Mouse (Mus musculus): ENCODE measurements around the gene Zc3h10. TPM values are rescaled to one million over a fixed set of nuclear protein-coding genes. Genes with fewer than 3 reads are reported as not detected.
"Not testable (repeated sequence)": the region's sequence is repeated elsewhere in the genome, so short reads cannot be mapped to it uniquely, and the experiment has no call there.

Zc3h10 gene
- total RNA-seq, 2 experiments from 2014 or later: 9.7 to 13.6 TPM

GRCm38 (mm10) chr10:128525671-128526308 is 21.8 kb downstream of the Zc3h10 start, which contains the start of gene Esyt1:
Esyt1 (minus strand) TSS chr10:128525871.
- ATAC-seq (replicated peaks; ENCODE audit: poor library complexity, severe bottlenecking): peak; percentile 81

- peak; percentile 13 for ATAC-seq (replicated peaks; ENCODE audit: poor library complexity, severe bottlenecking)
Observed at GRCm38 (mm10) chr10:128524732-128525662, 22.6 kb downstream of the Zc3h10 start.

DNA sequence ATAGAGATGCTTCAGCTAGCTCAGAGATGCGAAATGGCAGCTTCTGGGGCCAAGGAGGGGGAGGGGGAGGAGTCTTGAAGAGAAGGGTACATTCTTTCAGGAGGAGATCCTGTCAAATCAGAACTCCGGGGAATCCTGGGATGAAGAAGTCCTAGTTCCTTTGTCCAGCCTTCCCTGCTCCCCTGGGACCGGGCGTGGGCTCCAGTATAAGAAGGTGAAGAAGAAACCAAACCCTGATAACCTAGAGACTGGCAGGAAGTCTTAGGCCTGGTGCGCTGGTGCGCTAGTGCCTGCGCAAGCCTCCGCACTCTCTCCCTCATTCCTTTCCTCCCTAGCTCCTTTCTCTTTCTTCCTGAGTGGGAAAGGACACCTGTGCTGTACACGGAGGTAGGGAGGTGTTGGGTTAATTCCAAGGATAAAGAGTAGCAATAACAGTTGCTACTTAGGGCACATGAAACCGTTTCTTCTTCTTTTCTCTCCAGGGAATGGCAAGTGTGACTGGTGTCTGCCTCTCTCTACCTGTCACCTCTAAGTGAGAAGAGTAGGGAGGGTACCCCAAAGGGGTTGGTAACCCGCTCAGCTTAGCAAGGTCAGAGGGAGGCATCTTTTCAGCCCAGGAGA is 23.4 kb downstream of the Zc3h10 start:
- ATAC-seq (replicated peaks; ENCODE audit: poor library complexity, severe bottlenecking): no peak

- no peak for ATAC-seq (replicated peaks; ENCODE audit: poor library complexity, severe bottlenecking)
Observed at GRCm38 (mm10) chr10:128522351-128522750, 25.2 kb downstream of the Zc3h10 start.

- no peak for ATAC-seq (replicated peaks; ENCODE audit: poor library complexity, severe bottlenecking)
Observed at GRCm38 (mm10) chr10:128520591-128520990, 27.0 kb downstream of the Zc3h10 start.

DNA sequence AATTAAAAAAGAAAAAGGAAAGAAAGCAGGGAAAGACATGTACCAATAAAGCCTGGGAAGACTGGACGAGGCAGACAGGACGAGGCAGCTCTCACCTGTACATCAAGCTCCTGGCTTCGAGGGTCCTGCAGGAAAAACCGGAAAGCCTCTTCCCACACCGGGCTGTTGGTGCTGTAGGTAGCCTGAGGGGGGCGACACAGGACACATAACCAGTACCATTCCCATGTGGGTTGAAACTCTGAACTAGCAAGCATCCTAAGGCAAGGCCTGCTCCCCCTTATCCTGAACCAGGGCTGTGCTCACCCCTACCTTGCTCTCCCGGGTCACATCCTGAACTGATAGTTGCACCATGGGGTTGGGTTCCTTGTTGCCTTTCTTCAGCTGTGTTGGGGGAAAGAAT is 28.7 kb downstream of the Zc3h10 start:
- peak; percentile 67 for ATAC-seq (replicated peaks; ENCODE audit: poor library complexity, severe bottlenecking)

GRCm38 (mm10) chr10:128516677-128517076 is 30.9 kb downstream of the Zc3h10 start:
- peak; percentile 96 for ATAC-seq (replicated peaks; ENCODE audit: poor library complexity, severe bottlenecking)

GRCm38 (mm10) chr10:128516029-128516428 is 31.5 kb downstream of the Zc3h10 start:
- no peak for ATAC-seq (replicated peaks; ENCODE audit: poor library complexity, severe bottlenecking)

GRCm38 (mm10) chr10:128515044-128515443 is 32.5 kb downstream of the Zc3h10 start:
- no peak for ATAC-seq (replicated peaks; ENCODE audit: poor library complexity, severe bottlenecking)

DNA sequence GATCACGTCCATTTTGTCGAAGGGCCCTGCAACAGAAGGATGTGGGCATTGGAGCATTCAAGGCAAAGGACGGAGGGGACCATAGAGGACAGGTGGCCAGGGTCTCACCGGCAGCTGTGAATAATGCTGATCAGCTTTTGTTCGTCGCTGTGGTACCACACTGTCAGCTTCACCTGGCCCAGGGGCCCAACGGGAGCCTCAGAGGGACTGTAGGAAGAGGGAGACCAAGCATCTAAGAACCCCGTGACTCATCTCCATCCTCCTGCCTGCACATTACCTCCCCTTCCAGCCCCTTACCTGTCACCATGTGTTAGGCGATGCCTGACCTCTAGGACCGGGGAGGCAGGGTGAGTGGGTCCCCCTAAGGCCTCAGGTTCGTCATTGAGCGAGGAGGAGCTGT is 35.8 kb downstream of the Zc3h10 start:
- no peak for ATAC-seq (replicated peaks; ENCODE audit: poor library complexity, severe bottlenecking)

- no peak for ATAC-seq (replicated peaks; ENCODE audit: poor library complexity, severe bottlenecking)
Observed at GRCm38 (mm10) chr10:128511189-128511588, 36.4 kb downstream of the Zc3h10 start.

DNA sequence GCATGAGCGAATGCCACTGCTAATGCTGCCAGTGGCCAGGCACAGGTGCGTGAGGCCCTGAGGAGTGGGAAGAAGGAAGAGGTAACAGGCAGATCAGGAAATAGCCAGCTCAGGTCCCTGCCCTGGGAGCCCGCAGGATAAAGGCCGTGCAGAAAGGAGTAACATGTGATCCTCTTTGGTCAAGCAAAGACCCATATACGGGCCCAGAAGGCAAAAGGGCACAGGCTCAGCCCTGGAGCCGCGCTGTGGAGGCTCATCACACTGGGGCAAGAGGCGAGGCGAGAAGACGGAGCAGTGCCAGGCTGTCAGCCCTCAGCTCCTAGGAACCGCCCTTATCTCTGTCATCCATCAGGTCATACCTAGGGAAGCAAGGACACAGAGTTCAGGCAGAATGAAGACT is 37.3 kb downstream of the Zc3h10 start:
- ATAC-seq (replicated peaks; ENCODE audit: poor library complexity, severe bottlenecking): no peak

DNA sequence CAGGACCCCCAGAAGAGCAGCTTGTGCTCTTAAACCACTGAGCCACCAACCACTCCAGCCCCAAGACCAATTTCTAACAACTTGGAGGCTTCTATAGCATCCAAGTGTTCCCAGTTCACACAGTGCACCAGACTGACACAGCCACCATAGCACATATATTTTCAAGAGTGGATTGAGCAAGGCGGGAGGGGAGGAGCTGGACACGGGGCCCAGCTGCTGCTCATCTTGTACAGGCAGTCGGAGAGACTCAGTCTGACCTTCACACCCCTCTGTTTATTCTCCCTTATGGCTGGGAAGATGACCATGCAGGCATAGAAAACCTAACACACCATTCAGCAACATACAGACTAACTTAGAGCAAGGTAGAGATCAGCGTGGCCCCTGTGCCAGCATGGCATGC is 37.7 kb downstream of the Zc3h10 start:
- no peak for ATAC-seq (replicated peaks; ENCODE audit: poor library complexity, severe bottlenecking)

DNA sequence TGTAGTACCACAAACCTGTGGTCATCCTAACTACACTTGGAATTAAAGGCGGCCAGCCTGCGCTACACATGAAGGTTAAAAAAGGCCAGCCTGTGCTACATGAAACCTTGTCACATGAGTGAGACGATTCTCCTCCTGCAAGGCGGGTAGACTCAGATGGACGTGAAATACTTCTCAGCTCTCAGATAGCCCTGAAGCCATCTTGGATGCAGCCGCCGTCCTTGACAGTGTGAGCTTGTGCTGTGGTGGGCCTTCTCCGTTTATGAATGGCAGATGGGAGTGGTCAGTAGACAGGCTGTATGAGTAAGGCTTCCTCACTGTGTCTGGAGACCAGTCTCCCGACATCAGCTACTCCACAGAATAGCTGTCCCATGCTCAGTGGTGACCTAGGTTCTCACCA is 38.4 kb downstream of the Zc3h10 start:
- no peak for ATAC-seq (replicated peaks; ENCODE audit: poor library complexity, severe bottlenecking)

- ATAC-seq (replicated peaks; ENCODE audit: poor library complexity, severe bottlenecking): no peak
Observed at GRCm38 (mm10) chr10:128508260-128508659, 39.3 kb downstream of the Zc3h10 start.

DNA sequence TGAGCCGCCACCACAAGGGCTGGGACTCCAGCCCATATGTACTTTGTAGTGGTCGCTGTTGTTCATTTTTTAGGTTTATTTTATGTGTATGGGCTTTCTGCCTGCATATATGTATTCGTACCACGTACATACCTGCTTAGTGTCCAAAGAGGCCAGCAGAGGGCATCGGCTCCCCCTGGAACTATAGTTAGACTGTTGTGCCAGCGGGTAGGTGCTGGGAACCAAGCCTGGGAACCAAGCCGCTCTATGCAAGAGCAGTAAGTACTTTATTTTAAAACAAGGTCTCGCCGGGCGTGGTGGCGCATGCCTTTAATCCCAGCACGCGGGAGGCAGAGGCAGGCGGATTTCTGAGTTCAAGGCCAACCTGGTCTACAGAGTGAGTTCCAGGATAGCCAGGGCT is 41.6 kb downstream of the Zc3h10 start:
- ATAC-seq (replicated peaks; ENCODE audit: poor library complexity, severe bottlenecking): no peak

DNA sequence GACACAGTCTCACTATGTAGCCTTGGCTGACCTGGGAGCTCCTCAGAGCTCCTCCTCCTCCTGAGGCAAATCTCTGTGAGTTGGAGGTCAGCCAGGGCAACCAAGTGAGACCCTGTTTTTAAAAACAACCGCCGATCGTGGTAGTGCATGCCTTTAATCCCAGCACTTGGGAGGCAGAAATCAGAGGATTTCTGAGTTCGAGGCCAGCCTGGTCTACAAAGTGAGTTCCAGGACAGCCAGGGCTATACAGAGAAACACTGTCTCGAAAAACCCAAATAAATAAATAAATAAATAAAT is 42.3 kb downstream of the Zc3h10 start:
- not testable (repeated sequence) for ATAC-seq (replicated peaks; ENCODE audit: poor library complexity, severe bottlenecking)

DNA sequence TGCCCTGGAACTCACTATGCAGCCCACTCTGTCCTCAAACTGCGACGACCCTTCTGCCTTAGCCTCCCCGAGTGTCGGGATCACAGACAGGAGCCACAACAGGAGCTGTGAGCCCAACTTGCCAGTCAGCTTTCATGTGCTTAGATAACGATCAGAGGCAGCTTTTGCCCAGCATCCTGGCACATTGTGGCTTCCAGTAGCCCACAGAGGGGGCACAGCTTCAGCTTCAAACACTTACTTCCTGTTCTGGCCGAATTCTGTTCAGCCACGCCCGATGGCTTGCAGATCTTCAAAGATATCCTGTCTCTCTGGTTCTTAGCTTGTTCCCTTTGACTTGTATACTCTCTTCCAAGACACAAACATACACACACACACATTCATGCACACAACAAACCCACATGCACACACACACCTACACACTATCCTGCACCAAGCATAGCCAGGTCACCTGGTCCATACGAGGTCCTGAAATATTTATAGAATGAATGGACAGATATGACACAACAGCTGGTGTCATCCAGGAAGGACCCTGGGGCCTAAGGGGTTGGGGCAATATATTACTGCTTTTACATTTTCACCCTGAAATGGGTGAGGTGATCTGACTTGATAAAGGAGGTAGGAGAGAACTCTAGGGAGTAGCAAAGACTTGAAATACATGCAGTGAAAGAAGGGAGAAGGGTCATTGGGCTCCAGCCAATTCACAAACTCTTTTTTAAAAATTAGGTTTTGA is 42.8 kb downstream of the Zc3h10 start:
- peak; percentile 91 for ATAC-seq (replicated peaks; ENCODE audit: poor library complexity, severe bottlenecking)

DNA sequence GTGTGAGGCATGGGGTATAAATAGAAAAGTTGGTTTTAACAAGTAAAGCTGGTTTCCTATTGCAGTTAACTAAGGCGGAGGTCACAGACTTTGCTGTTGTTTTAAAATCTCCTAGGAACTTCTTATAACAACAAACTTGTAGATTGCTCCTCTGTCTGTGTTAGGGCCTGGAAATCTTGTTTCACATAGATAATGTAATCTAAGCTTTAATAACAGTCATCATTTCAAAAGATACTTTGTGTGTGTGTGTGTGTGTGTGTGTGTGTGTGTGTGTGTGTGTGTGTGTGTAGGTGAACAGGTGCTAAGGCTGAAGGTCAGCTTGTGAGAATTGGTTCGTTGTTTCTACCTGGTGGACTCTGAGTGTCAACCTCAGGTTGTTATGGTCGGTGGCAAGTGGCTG is 43.6 kb downstream of the Zc3h10 start:
- no peak for ATAC-seq (replicated peaks; ENCODE audit: poor library complexity, severe bottlenecking)

- no peak for ATAC-seq (replicated peaks; ENCODE audit: poor library complexity, severe bottlenecking)
Observed at GRCm38 (mm10) chr10:128503532-128503931, 44.0 kb downstream of the Zc3h10 start.

DNA sequence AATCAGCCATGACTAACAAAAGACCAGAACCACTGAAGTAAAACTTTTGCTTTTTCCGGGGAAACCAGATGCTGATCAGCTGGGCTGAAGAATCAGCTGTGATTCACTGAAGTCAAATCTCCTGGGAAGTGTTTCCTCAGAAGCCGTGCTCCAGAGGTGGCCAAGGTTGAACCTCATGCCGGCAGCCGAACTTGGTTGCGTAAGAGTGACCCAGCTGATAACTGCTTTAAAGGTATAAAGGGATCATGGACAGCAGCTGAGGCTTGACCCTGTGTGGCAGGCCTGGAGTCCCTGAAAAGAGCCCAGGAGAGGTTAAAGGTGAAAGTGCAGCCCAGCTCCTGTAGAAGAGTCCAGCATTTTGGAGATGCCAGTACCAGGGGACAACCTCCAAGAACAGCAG is 45.2 kb downstream of the Zc3h10 start:
- no peak for ATAC-seq (replicated peaks; ENCODE audit: poor library complexity, severe bottlenecking)
